In genomic region chr1:77506856-77507200, GRCm38 (mm10) we compare ENCODE assay signal across 10 mouse cellular contexts. TPM values are rescaled to one million over a fixed set of nuclear protein-coding genes. Genes with fewer than 3 reads are reported as not detected.
DNase-seq lines count a peak whose midpoint lies in the region; ATAC-seq and TF ChIP-seq lines count a peak whose summit lies in the region.
"Had no signal": no experiment of that assay in that cellular context is flagged by ENCODE, and none has a peak within 500 bp of the region (broad histone marks: within the 10 kb centered on the region; RNA-seq: fewer than 3 reads in every experiment).

No protein-coding gene starts in this region.

- no peaks in the 10 kb centered on the region for H3K9me3 ChIP-seq in embryonic facial prominence, embryonic 10.5 days
- no peaks in the 10 kb centered on the region for H3K9me3 ChIP-seq in forebrain, postnatal 0 days (ENCODE audit: low read length)
- no peaks in the 10 kb centered on the region for H3K9me3 ChIP-seq in midbrain, embryonic 14.5 days (ENCODE audit: control insufficient read depth, low read length)
- H3K9me3 ChIP-seq: heart, embryonic 13.5 days had no signal

- H3K4me1 ChIP-seq in embryonic facial prominence, embryonic 10.5 days = peaks cover 84% of the 10 kb centered on the region
- H3K4me1 ChIP-seq in forebrain, postnatal 0 days (ENCODE audit: insufficient read depth) = peaks cover 40% of the 10 kb centered on the region
- peaks cover 69% of the 10 kb centered on the region for H3K4me1 ChIP-seq in midbrain, embryonic 14.5 days (ENCODE audit: control insufficient read depth, insufficient read depth, low read length)

- H3K36me3 ChIP-seq in embryonic facial prominence, embryonic 10.5 days (replicated peaks) = peaks cover 86% of the 10 kb centered on the region
- H3K36me3 ChIP-seq in forebrain, postnatal 0 days (ENCODE audit: insufficient read depth) = peaks cover 10% of the 10 kb centered on the region; the same call in 1 of the 2 replicates
- H3K36me3 ChIP-seq in midbrain, embryonic 14.5 days (ENCODE audit: control insufficient read depth, insufficient read depth, low read length) = peaks cover 7% of the 10 kb centered on the region

- peaks cover 44% of the 10 kb centered on the region for H3K27me3 ChIP-seq in embryonic facial prominence, embryonic 10.5 days (replicated peaks; ENCODE audit: low read depth, poor library complexity, severe bottlenecking)
- no peaks in the 10 kb centered on the region for H3K27me3 ChIP-seq in forebrain, postnatal 0 days (ENCODE audit: insufficient read depth, low read length)
- H3K27me3 ChIP-seq in midbrain, embryonic 14.5 days (ENCODE audit: control insufficient read depth, insufficient read depth, low read length) = no peaks in the 10 kb centered on the region

- peak overlapping the region; percentile 56 for H3K4me2 ChIP-seq in forebrain, postnatal 0 days (ENCODE audit: low read depth)
- peak overlapping the region; percentile 57 for H3K4me2 ChIP-seq in midbrain, embryonic 14.5 days (ENCODE audit: low read length)
- H3K4me2 ChIP-seq: heart, embryonic 13.5 days had no signal

- DNase-seq in heart, adult 11 months = peak; percentile 84
- no peak for DNase-seq in heart, adult 18-20 months
- DNase-seq in embryonic facial prominence, embryonic 10.5 days (ENCODE audit: low spot score) = no peak
- no peak for DNase-seq in forebrain, postnatal 0 days
- DNase-seq in midbrain, embryonic 14.5 days = peak; percentile 12
- DNase-seq in urinary bladder, adult 18-20 months (ENCODE audit: low spot score in 2 of 2) = no peak
- DNase-seq in embryo, embryonic 11 days = no peak
- no peak for DNase-seq in lung, adult 18-20 months
- DNase-seq: lung, embryonic 14.5 days had no signal

- no peak overlapping the region for H3K27ac ChIP-seq in embryonic facial prominence, embryonic 10.5 days (replicated peaks)
- H3K27ac ChIP-seq in forebrain, postnatal 0 days (ENCODE audit: low read depth, low read length) = 0 out of 2 replicates have a peak overlapping the region, but pooled peaks have one; percentile 40
- peak overlapping the region; percentile 37; the same call in 1 of the 2 replicates for H3K27ac ChIP-seq in midbrain, embryonic 14.5 days (replicated peaks; ENCODE audit: low read depth, low read length)
- H3K27ac ChIP-seq: heart, embryonic 13.5 days had no signal

- 87% methylated on average over 18 of the region's 18 CpGs for WGBS in embryonic facial prominence, embryonic 10.5 days
- 51% methylated on average over 18 of the region's 18 CpGs for WGBS in forebrain, postnatal 0 days
- WGBS in midbrain, embryonic 14.5 days = 76% methylated on average over 18 of the region's 18 CpGs

- peak overlapping the region; percentile 28 for H3K9ac ChIP-seq in forebrain, postnatal 0 days
- H3K9ac ChIP-seq in midbrain, embryonic 14.5 days (replicated peaks; ENCODE audit: low read length) = no peak overlapping the region
- H3K9ac ChIP-seq: heart, embryonic 13.5 days; lung, embryonic 14.5 days had no signal

- TF ChIP-seq CTCF in forebrain, postnatal 0 days (IDR thresholded peaks at IDR 0.05; ENCODE audit: low read depth) = no peak

- no peak for ATAC-seq in forebrain, postnatal 0 days
- ATAC-seq in midbrain, embryonic 14.5 days (ENCODE audit: low FRiP score, low TSS enrichment) = no peak

- H3K4me3 ChIP-seq in embryonic facial prominence, embryonic 10.5 days = peak overlapping the region; percentile 28
- H3K4me3 ChIP-seq in forebrain, postnatal 0 days (ENCODE audit: low read depth, low read length) = peak overlapping the region; percentile 36
- peak overlapping the region; percentile 19; the same call in 1 of the 2 replicates for H3K4me3 ChIP-seq in midbrain, embryonic 14.5 days (replicated peaks; ENCODE audit: low read depth, low read length)
- H3K4me3 ChIP-seq: heart, embryonic 13.5 days had no signal

RNA-seq across cellular contexts. Expression of gene Epha4, which starts 8.1 kb away (rescaled TPM):
- total RNA-seq in heart, adult 18-20 months (2021) = 10 to 100 TPM; 45.0 to 48.9 TPM
- 26.2 and 29.1 TPM in 2 replicates for polyA plus RNA-seq in embryonic facial prominence, embryonic 10.5 days (2016; fragmentation: Nextera tagmentation; extraction: Ambion mirVana)
- 111 and 118 TPM in 2 replicates for total RNA-seq in forebrain, postnatal 0 days (2014; rRNA removed)
- 45.9 and 58.7 TPM in 2 replicates for polyA plus RNA-seq in forebrain, postnatal 0 days (2015; fragmentation: Nextera tagmentation; extraction: Ambion mirVana)
- 40.6 and 46.5 TPM in 2 replicates for polyA plus RNA-seq in midbrain, embryonic 14.5 days (2014; fragmentation: Nextera tagmentation; extraction: Ambion mirVana)

Comparison
In these comparisons a context has a peak if more than half of its experiments do, and no peak if none do; other contexts are left out.
1. DNase-seq: peak in heart, adult 11 months (single experiment) and midbrain, embryonic 14.5 days (single experiment); none in heart, adult 18-20 months (0 of 2), embryonic facial prominence, embryonic 10.5 days (single experiment), forebrain, postnatal 0 days (single experiment), urinary bladder, adult 18-20 months (0 of 2), embryo, embryonic 11 days (single experiment) and lung, adult 18-20 months (0 of 2).
2. Peak in every context shown above with its lines, with median percentiles within 50 percentile points of each other: H3K4me3 ChIP-seq.